Mouse (Mus musculus): ENCODE data around the gene Sos1. TPM values are rescaled to one million over a fixed set of nuclear protein-coding genes. Genes with fewer than 3 reads are reported as not detected.

Gene Sos1
- polyA plus RNA-seq (2015; fragmentation: Nextera tagmentation; extraction: Ambion mirVana) = 7.2 and 7.5 TPM in 2 replicates

GRCm38 (mm10) chr17:80480031-80480854 lies at the start of gene Sos1:
TSS of gene Sos1 (minus strand) at chr17:80480453.
- peak within 1 kb of the TSS; percentile 97 for H3K9ac ChIP-seq (replicated peaks)
- ATAC-seq (replicated peaks) = peak; percentile 87
- H3K4me3 ChIP-seq = peak within 1 kb of the TSS; percentile 98
- WGBS = under 1% methylated on average over 81 of the region's 90 CpGs
- H3K27ac ChIP-seq (replicated peaks) = peak within 1 kb of the TSS; percentile 98
- no peaks in the 10 kb centered on the region for H3K36me3 ChIP-seq
- H3K4me1 ChIP-seq = peaks cover 40% of the 10 kb centered on the region
- H3K4me2 ChIP-seq (replicated peaks) = peak within 1 kb of the TSS; percentile 62
- no peaks in the 10 kb centered on the region for H3K9me3 ChIP-seq
- H3K27me3 ChIP-seq = no peaks in the 10 kb centered on the region

GRCm38 (mm10) chr17:80523231-80523630 lies 43.0 kb upstream of the Sos1 start:
- Histone ChIP-seq H3K9ac (replicated peaks) (no peak overlapping the region), H3K27me3 (no peaks in the 10 kb centered on the region), H3K4me1 (no peaks in the 10 kb centered on the region), H3K36me3 (no peaks in the 10 kb centered on the region), H3K4me3 (no peak overlapping the region), H3K4me2 (replicated peaks) (no peak overlapping the region), H3K9me3 (no peaks in the 10 kb centered on the region), H3K27ac (replicated peaks) (no peak overlapping the region)
- ATAC-seq (replicated peaks) = no peak
- WGBS = 78% methylated on average over 3 of the region's 3 CpGs

GRCm38 (mm10) chr17:80522229-80522556 lies 41.9 kb upstream of the Sos1 start:
- Histone ChIP-seq H3K9ac (replicated peaks) (no peak overlapping the region), H3K4me1 (no peaks in the 10 kb centered on the region), H3K9me3 (no peaks in the 10 kb centered on the region), H3K4me2 (replicated peaks) (no peak overlapping the region), H3K27ac (replicated peaks) (no peak overlapping the region), H3K4me3 (no peak overlapping the region), H3K36me3 (no peaks in the 10 kb centered on the region), H3K27me3 (no peaks in the 10 kb centered on the region)
- ATAC-seq (replicated peaks) = no peak
- WGBS = 36% methylated on average over 7 of the region's 7 CpGs

DNA sequence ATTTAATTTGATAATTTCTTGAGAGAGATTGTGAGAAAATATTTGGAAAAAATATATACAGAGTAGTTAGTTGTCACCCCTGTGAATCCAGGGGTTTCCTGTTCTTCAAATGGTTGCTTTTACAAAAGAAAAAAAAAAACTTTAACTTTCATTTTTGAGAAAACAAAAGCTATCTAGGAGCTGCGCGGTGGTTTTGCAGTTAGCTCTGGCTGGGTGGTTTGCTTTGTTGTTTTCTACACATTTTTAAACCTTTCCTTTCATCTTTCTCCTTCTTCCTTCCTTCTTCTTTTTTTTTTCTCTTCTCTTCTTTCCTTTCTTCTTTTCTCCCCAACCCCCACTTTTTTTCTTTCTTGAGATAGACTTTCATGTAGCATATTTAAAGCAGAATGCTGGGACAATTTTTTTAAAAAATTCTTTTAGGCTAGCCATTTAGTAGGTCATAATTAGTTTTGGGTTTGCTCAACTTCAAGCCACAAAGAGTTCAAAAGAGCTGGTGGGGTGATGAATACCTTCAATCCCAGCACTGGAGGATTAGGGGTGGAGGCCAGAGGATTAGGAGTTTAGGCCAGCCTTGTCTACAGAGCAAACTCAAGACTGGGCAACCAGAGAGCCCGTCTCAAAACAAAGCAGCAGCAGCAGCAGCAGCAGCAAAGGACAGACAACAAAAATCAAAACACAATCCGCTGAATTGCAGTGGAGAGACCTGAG lies 41.4 kb upstream of the Sos1 start:
- Histone ChIP-seq H3K27me3 (no peaks in the 10 kb centered on the region), H3K36me3 (no peaks in the 10 kb centered on the region), H3K4me3 (no peak overlapping the region), H3K4me1 (no peaks in the 10 kb centered on the region), H3K9ac (replicated peaks) (no peak overlapping the region), H3K27ac (replicated peaks) (no peak overlapping the region), H3K4me2 (replicated peaks) (no peak overlapping the region), H3K9me3 (no peaks in the 10 kb centered on the region)
- WGBS = 4% methylated on average over 4 of the region's 4 CpGs
- no peak for ATAC-seq (replicated peaks)

- H3K36me3 ChIP-seq = no peaks in the 10 kb centered on the region
- no peak overlapping the region for H3K4me2 ChIP-seq (replicated peaks)
- no peak overlapping the region for H3K9ac ChIP-seq (replicated peaks)
- no peaks in the 10 kb centered on the region for H3K9me3 ChIP-seq
- no peaks in the 10 kb centered on the region for H3K27me3 ChIP-seq
- no peak overlapping the region for H3K27ac ChIP-seq (replicated peaks)
- no peaks in the 10 kb centered on the region for H3K4me1 ChIP-seq
- 85% methylated on average over 8 of the region's 8 CpGs for WGBS
- no peak for ATAC-seq (replicated peaks)
- H3K4me3 ChIP-seq = no peak overlapping the region
Observed at GRCm38 (mm10) chr17:80520537-80520936, 40.3 kb upstream of the Sos1 start.

- Histone ChIP-seq H3K4me1 (no peaks in the 10 kb centered on the region), H3K4me2 (replicated peaks) (no peak overlapping the region), H3K9ac (replicated peaks) (no peak overlapping the region), H3K27ac (replicated peaks) (no peak overlapping the region), H3K36me3 (no peaks in the 10 kb centered on the region), H3K9me3 (no peaks in the 10 kb centered on the region), H3K27me3 (no peaks in the 10 kb centered on the region), H3K4me3 (no peak overlapping the region)
- no peak for ATAC-seq (replicated peaks)
- WGBS = 96% methylated on average over 12 of the region's 12 CpGs
Observed at GRCm38 (mm10) chr17:80518811-80519210, 38.6 kb upstream of the Sos1 start.

- H3K9ac ChIP-seq (replicated peaks) = no peak overlapping the region
- H3K4me2 ChIP-seq (replicated peaks) = no peak overlapping the region
- ATAC-seq (replicated peaks) = no peak
- no peaks in the 10 kb centered on the region for H3K36me3 ChIP-seq
- no peaks in the 10 kb centered on the region for H3K9me3 ChIP-seq
- 90% methylated on average over 9 of the region's 9 CpGs for WGBS
- no peak overlapping the region for H3K4me3 ChIP-seq
- no peaks in the 10 kb centered on the region for H3K27me3 ChIP-seq
- H3K4me1 ChIP-seq = no peaks in the 10 kb centered on the region
- H3K27ac ChIP-seq (replicated peaks) = no peak overlapping the region
Observed at GRCm38 (mm10) chr17:80517244-80517643, 37.0 kb upstream of the Sos1 start.

GRCm38 (mm10) chr17:80515956-80516355 lies 35.7 kb upstream of the Sos1 start:
- Histone ChIP-seq H3K27ac (replicated peaks) (no peak overlapping the region), H3K36me3 (no peaks in the 10 kb centered on the region), H3K27me3 (no peaks in the 10 kb centered on the region), H3K4me3 (no peak overlapping the region), H3K4me2 (replicated peaks) (no peak overlapping the region), H3K9ac (replicated peaks) (no peak overlapping the region), H3K4me1 (no peaks in the 10 kb centered on the region), H3K9me3 (no peaks in the 10 kb centered on the region)
- 93% methylated on average over 9 of the region's 9 CpGs for WGBS
- no peak for ATAC-seq (replicated peaks)

DNA sequence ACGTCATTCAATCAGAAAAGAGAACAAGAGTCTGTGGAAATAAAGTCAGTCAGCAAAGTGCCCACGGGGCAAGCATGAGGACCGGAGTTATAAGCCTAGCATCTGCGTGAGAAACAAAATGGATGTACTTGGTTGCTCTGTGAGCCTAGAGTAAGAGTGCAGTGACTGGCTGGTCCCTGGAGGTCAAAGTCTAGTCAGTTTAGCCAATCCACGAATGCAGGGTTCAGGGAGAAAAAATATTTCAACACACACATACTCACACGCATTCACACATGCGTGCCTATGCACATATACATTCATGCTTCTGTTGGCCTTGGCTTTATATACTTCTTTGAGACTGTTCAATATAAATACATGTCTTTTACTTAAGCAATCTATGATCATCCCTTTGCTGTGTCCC lies 35.3 kb upstream of the Sos1 start:
- Histone ChIP-seq H3K36me3 (no peaks in the 10 kb centered on the region), H3K9me3 (no peaks in the 10 kb centered on the region), H3K4me2 (replicated peaks) (no peak overlapping the region), H3K4me1 (no peaks in the 10 kb centered on the region), H3K27me3 (no peaks in the 10 kb centered on the region), H3K4me3 (no peak overlapping the region), H3K9ac (replicated peaks) (no peak overlapping the region), H3K27ac (replicated peaks) (no peak overlapping the region)
- WGBS = 90% methylated on average over 7 of the region's 7 CpGs
- ATAC-seq (replicated peaks) = no peak

GRCm38 (mm10) chr17:80513766-80514165 lies 33.5 kb upstream of the Sos1 start:
- Histone ChIP-seq H3K27ac (replicated peaks) (no peak overlapping the region), H3K27me3 (no peaks in the 10 kb centered on the region), H3K36me3 (no peaks in the 10 kb centered on the region), H3K9me3 (no peaks in the 10 kb centered on the region), H3K9ac (replicated peaks) (no peak overlapping the region), H3K4me3 (no peak overlapping the region), H3K4me1 (no peaks in the 10 kb centered on the region), H3K4me2 (replicated peaks) (no peak overlapping the region)
- WGBS = 89% methylated on average over 8 of the region's 8 CpGs
- no peak for ATAC-seq (replicated peaks)

- no peak for ATAC-seq (replicated peaks)
- WGBS = 84% methylated on average over 3 of the region's 3 CpGs
- H3K4me3 ChIP-seq = no peak overlapping the region
- H3K4me1 ChIP-seq = no peaks in the 10 kb centered on the region
- H3K36me3 ChIP-seq = no peaks in the 10 kb centered on the region
- H3K9ac ChIP-seq (replicated peaks) = no peak overlapping the region
- H3K4me2 ChIP-seq (replicated peaks) = no peak overlapping the region
- H3K27ac ChIP-seq (replicated peaks) = no peak overlapping the region
- H3K9me3 ChIP-seq = no peaks in the 10 kb centered on the region
- no peaks in the 10 kb centered on the region for H3K27me3 ChIP-seq
Observed at GRCm38 (mm10) chr17:80510459-80510855, 30.2 kb upstream of the Sos1 start.

- no peak overlapping the region for H3K27ac ChIP-seq (replicated peaks)
- no peak overlapping the region for H3K9ac ChIP-seq (replicated peaks)
- H3K4me1 ChIP-seq = no peaks in the 10 kb centered on the region
- H3K9me3 ChIP-seq = no peaks in the 10 kb centered on the region
- no peaks in the 10 kb centered on the region for H3K27me3 ChIP-seq
- 74% methylated on average over 4 of the region's 4 CpGs for WGBS
- no peak overlapping the region for H3K4me3 ChIP-seq
- no peaks in the 10 kb centered on the region for H3K36me3 ChIP-seq
- H3K4me2 ChIP-seq (replicated peaks) = no peak overlapping the region
- no peak for ATAC-seq (replicated peaks)
Observed at GRCm38 (mm10) chr17:80509494-80510458, 29.5 kb upstream of the Sos1 start.
